Mouse (Mus musculus) hindbrain, embryonic 15.5 days (tissue): Measurements from ENCODE around the gene Chd1l. TPM values are rescaled to one million over a fixed set of nuclear protein-coding genes. Genes with fewer than 3 reads are reported as not detected.
A peak's percentile ranks its signal among the peaks of the same experiment; 100 is the strongest.

Experiments used
- ATAC-seq: fragments of 200-750 bp; cut with Nextera tagmentation; 2 replicates; pipeline ENCODE4 v1.8.0; 2017; ENCODE audit warnings: low read depth, moderate number of reproducible peaks, moderate TSS enrichment; ENCODE audit not compliant: low FRiP score
- H3K27ac ChIP-seq: fragments of 300-500 bp; sonication (generic); replicated peaks from 2 replicates; pipeline ENCODE4 v1.5.1; 2015; ENCODE audit warnings: mild to moderate bottlenecking, inconsistent platforms
- H3K27me3 ChIP-seq: fragments of 300-500 bp; sonication (generic); 2 replicates; pipeline ENCODE4 v1.6.1; 2015; ENCODE audit warnings: control low read depth, inconsistent platforms
- H3K36me3 ChIP-seq: fragments of 300-500 bp; sonication (generic); 2 replicates; pipeline ENCODE4 v1.6.1; 2015; ENCODE audit warnings: control low read depth, inconsistent platforms
- H3K4me1 ChIP-seq: fragments of 300-500 bp; sonication (generic); replicated peaks from 2 replicates; pipeline ENCODE4 v1.6.1; 2015; ENCODE audit warnings: control low read depth, inconsistent platforms
- H3K4me2 ChIP-seq: fragments of 300-500 bp; sonication (generic); 2 replicates; pipeline ENCODE4 v1.6.1; 2015; ENCODE audit warnings: moderate library complexity, mild to moderate bottlenecking, inconsistent platforms
- H3K4me3 ChIP-seq: fragments of 300-500 bp; sonication (generic); 2 replicates; pipeline ENCODE4 v1.5.1; 2015; ENCODE audit warnings: mild to moderate bottlenecking, inconsistent platforms
- H3K9ac ChIP-seq: fragments of 300-500 bp; sonication (generic); 2 replicates; pipeline ENCODE4 v1.6.1; 2015; ENCODE audit warnings: inconsistent platforms
- H3K9me3 ChIP-seq: fragments of 300-500 bp; sonication (generic); 2 replicates; pipeline ENCODE4 v1.6.1; 2016; ENCODE audit warnings: control low read depth, inconsistent platforms
- WGBS: fragments of 180-500 bp; shearing (Covaris S2); methylation state at CpG from one replicate; pipeline ENCODE4 v1.1.7; 2015; 5-methylcytosine and 5-hydroxymethylcytosine counted together
- polyA plus RNA-seq: library from polyadenylated mRNA; unstranded; fragments of >200 nt; fragmentation: Nextera tagmentation; extraction: Ambion mirVana; gene quantifications from 2 replicates; pipeline ENCODE4 v1.2.1, GENCODE M21; 2015

Gene Chd1l
- polyA plus RNA-seq, 1 experiment from 2014 or later: 6.3 TPM

DNA sequence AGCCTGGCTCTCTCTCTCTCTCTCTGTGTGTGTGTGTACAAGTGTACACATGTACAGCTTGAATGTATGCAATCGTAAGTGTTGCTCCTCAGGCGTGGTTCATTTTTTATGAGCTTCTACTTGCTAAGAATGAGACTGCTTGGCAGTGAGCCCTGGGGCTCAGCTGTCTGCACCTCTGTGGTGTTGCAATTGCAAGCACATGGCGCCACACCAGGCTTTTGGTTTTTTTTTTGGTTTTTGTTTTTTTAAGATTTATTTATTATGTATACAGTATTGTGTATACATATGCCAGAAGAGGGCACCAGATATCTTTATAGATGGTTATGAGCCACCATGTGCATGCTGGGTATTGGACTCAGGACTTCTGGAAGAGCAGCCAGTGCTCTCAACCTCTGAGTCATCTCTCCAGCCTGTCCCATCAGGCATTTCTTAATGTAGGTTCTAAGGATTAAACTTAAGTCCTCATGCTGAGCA, 24.3 kb upstream of the Chd1l start:
- no peaks in the 10 kb centered on the region for H3K27me3 ChIP-seq
- no peak overlapping the region for H3K4me2 ChIP-seq
- no peak overlapping the region for H3K27ac ChIP-seq
- 67% methylated on average over 3 of the region's 3 CpGs for WGBS
- H3K9me3 ChIP-seq: no peaks in the 10 kb centered on the region
- no peak overlapping the region for H3K4me3 ChIP-seq
- ATAC-seq: no peak
- no peaks in the 10 kb centered on the region for H3K4me1 ChIP-seq
- no peak overlapping the region for H3K9ac ChIP-seq
- no peaks in the 10 kb centered on the region for H3K36me3 ChIP-seq

DNA sequence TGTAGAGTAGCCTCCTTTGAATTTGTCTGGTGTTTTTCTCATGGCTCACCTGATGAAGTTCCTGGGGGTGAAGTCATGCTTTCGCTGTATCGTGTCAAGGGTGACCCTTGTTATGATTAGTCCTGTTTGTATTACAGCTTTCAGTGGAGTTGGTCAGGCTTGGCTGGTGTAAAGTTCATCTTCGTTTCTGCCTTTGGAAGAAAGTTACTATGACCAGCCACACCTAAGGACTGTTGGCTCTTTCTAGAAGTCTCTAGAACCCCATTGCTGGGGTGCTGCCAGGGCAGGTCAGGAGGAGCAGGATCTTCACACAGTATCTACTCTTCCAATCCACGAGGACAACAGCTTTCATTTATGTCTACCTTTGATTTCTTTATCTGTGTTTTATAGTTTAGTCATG, 23.5 kb upstream of the Chd1l start:
- no peak for ATAC-seq
- Histone ChIP-seq H3K4me2 (no peak overlapping the region), H3K4me3 (no peak overlapping the region), H3K9ac (no peak overlapping the region), H3K27ac (no peak overlapping the region), H3K4me1 (no peaks in the 10 kb centered on the region; the same call in 1 of the 2 replicates), H3K9me3 (no peaks in the 10 kb centered on the region), H3K36me3 (no peaks in the 10 kb centered on the region), H3K27me3 (no peaks in the 10 kb centered on the region)
- 88% methylated on average over 4 of the region's 4 CpGs for WGBS

DNA sequence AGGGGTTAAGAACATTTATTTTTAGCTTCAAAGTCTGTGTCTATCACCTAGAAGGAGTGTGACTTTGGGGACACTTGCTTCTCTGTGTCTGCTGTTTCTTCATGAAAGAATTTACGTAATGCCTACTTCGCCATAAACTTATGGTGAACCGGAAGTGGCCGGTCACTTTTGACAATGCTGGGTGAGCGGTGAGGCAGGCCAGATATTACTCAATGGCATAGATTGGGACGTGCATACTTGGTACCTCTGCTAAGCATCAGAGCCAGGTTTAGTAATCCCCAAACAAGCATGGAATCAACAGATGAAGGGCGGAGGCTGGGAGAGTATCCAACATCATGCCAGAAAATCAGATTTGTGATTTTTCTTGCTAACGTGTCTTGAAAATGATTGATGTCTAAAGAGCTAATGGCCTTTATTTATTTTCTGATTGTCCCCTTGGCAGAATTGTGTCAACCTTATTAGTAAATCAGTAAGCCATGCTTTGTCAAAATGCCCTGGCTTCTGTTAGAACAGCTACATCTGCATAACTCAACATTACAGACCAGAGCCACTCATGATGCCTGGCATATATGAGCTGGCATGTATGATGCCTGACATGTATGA, 21.4 kb upstream of the Chd1l start:
- whole genome bisulfite sequencing: 89% methylated on average over 8 of the region's 8 CpGs

DNA sequence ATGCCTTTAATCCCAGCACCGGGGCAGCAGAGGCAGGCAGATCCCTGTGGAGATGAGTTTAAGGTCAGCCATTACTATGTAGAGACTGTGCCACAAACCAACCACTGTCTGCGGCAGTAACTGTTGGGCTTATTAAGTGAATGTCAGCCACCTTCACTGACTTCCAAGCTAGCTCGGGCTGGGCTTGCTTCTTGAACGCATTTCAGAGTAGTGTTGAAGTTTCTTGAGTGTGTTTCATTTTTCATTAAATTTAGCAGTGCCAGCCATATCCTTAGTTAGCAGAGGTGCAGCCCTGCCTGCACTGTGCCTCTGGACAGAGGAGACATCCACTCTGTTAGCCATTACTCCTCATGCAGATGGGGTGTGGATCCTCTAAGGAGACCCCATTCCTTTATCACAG, 20.7 kb upstream of the Chd1l start:
- Histone ChIP-seq H3K4me1 (no peaks in the 10 kb centered on the region; the same call in 1 of the 2 replicates), H3K27ac (no peak overlapping the region), H3K4me2 (no peak overlapping the region), H3K9me3 (no peaks in the 10 kb centered on the region), H3K36me3 (no peaks in the 10 kb centered on the region), H3K4me3 (no peak overlapping the region), H3K9ac (no peak overlapping the region), H3K27me3 (no peaks in the 10 kb centered on the region)
- 96% methylated on average over 4 of the region's 4 CpGs for WGBS
- no peak for ATAC-seq

More for the DNA sequence above, 21.4 kb upstream of the Chd1l start:
- H3K27ac ChIP-seq: no peak overlapping the region
- no peaks in the 10 kb centered on the region; the same call in 1 of the 2 replicates for H3K4me1 ChIP-seq
- no peak overlapping the region for H3K9ac ChIP-seq
- H3K36me3 ChIP-seq: no peaks in the 10 kb centered on the region
- no peak for ATAC-seq
- H3K9me3 ChIP-seq: no peaks in the 10 kb centered on the region
- no peak overlapping the region for H3K4me2 ChIP-seq
- H3K4me3 ChIP-seq: no peak overlapping the region
- H3K27me3 ChIP-seq: no peaks in the 10 kb centered on the region

DNA sequence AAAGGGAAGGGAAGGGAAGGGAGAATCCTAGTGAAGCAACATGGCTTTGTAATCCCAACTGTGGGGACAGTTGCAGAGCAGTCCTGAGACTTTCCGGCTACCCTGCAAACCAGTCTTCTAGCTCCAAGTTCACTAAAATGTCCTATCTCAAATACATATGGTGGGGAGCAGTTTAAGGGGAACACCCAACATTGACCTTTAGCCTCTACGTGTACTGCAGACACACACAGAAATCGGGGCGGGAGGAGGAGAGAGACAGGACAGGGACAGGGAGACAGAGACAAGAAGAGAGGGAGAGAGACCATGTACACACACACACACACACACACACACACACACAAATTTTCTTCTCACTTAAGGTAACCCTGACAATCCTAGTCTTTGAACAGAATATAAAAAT, 19.9 kb upstream of the Chd1l start:
- no peaks in the 10 kb centered on the region for H3K36me3 ChIP-seq
- no peak overlapping the region for H3K27ac ChIP-seq
- 84% methylated on average over 4 of the region's 4 CpGs for WGBS
- H3K4me1 ChIP-seq: no peaks in the 10 kb centered on the region; the same call in 1 of the 2 replicates
- H3K9me3 ChIP-seq: no peaks in the 10 kb centered on the region
- no peak overlapping the region for H3K4me3 ChIP-seq
- ATAC-seq: no peak
- no peak overlapping the region for H3K4me2 ChIP-seq
- no peak overlapping the region for H3K9ac ChIP-seq
- H3K27me3 ChIP-seq: no peaks in the 10 kb centered on the region

DNA sequence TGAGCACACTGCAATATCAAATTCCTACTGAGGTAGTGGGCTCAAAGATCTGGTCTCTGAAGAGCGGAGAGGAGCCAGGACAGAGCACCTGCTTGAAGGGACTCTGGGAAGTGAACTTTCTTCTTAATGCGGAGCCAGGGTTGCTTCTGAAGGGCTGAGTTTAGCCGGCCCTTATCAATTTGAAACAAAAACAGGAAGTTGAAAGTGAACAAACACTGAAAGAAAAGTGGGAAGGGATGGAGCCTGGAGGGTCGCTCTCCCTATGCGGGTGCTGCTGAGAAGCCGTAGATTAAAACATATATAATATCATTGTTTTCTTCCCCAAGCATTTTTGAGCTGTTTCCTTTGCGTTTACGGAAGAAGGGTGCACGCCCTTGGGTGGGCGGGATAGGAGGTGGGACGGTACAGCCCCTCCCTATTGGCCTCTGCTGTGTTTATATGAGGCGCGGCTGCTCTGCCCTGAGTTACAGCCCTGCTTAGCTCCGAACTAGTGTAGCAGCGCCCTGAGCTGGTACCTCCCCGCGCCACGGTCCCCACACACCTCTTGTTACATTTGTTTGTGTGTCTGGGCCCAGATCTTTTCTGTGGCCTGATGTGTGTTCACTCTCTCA, 18.5 kb upstream of the Chd1l start, which contains the start of gene Fmo5:
Gene Fmo5, plus strand, starts transcription at position 414 of the 611 bp plus-strand sequence.
- no peaks in the 10 kb centered on the region for H3K9me3 ChIP-seq
- no peak within 1 kb of the TSS for H3K27ac ChIP-seq
- no peak for ATAC-seq
- H3K4me3 ChIP-seq: peak within 1 kb of the TSS; percentile 26
- H3K27me3 ChIP-seq: no peaks in the 10 kb centered on the region
- H3K4me1 ChIP-seq: no peaks in the 10 kb centered on the region; the same call in 1 of the 2 replicates
- 8% methylated on average over 18 of the region's 18 CpGs for whole genome bisulfite sequencing
- H3K4me2 ChIP-seq: peak within 1 kb of the TSS; percentile 52
- no peaks in the 10 kb centered on the region for H3K36me3 ChIP-seq
- 0 out of 2 replicates have a peak within 1 kb of the TSS, but pooled peaks have one; percentile 11 for H3K9ac ChIP-seq

DNA sequence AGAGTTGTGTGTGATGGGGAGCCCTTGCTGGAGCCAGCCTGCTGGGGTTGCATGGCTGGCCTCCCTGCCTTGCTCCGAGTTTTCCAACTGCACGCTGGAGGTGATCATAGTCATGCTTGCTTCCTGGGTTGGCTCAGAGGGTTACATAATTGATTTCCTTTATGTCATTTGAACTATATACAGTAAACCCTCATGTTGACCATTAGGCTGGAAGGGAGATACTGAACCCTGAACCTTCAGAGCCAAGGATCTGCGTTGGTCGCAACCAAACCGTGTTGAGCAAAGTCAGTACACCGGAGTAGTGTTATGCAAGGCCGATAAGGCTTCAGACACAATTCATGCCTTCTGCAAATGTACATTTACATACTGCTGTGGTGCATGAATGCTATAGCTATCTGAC, 17.9 kb upstream of the Chd1l start:
- 81% methylated on average over 7 of the region's 7 CpGs for WGBS
- no peak overlapping the region for H3K9ac ChIP-seq
- H3K4me3 ChIP-seq: no peak overlapping the region
- ATAC-seq: no peak
- no peaks in the 10 kb centered on the region for H3K9me3 ChIP-seq
- H3K4me2 ChIP-seq: no peak overlapping the region; the same call in 1 of the 2 replicates
- no peaks in the 10 kb centered on the region; the same call in 1 of the 2 replicates for H3K4me1 ChIP-seq
- H3K27me3 ChIP-seq: no peaks in the 10 kb centered on the region
- no peaks in the 10 kb centered on the region for H3K36me3 ChIP-seq
- no peak overlapping the region for H3K27ac ChIP-seq

DNA sequence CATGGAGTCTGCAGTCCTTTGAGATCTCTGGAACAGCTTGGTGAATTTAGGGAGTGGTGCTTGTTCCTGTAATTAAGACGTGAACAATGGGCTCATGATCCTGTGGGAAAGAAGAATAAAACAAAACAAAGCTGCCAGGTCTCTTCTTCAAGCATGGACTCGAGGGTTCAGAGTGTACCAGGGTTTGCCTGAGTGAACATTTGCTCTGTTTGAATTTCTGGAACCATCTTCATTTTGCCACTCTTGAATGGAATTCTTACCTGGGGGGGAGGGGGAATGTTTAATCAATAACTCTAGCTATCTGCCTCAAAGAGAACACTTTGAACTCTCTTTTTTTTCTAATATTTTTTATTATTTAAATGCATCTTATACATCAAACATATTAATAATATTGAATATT, 14.6 kb upstream of the Chd1l start:
- no peak overlapping the region for H3K9ac ChIP-seq
- H3K4me1 ChIP-seq: no peaks in the 10 kb centered on the region; the same call in 1 of the 2 replicates
- no peaks in the 10 kb centered on the region for H3K9me3 ChIP-seq
- H3K27me3 ChIP-seq: no peaks in the 10 kb centered on the region
- H3K27ac ChIP-seq: no peak overlapping the region
- WGBS: 47% methylated on average over 2 of the region's 2 CpGs
- no peak overlapping the region for H3K4me3 ChIP-seq
- no peak for ATAC-seq
- H3K36me3 ChIP-seq: no peaks in the 10 kb centered on the region
- H3K4me2 ChIP-seq: no peak overlapping the region

DNA sequence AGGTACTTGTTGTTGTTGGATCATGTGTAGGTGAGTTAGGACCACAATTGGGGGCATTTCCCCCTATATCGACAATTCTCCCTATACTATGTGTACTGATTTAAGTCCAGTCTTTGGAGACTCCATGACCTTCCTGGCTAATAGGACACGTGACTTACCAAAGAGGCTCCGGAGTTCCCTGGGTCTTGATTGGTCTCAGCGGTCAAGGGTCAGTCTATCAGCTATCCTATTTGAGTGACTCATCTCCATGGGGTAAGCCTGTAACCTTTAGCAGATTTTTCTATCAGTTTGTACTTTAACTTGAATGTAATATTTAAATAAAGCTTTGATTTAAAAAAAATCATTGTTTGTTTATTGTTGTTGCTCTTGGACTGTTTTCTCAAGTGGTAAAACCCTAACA, 10.7 kb upstream of the Chd1l start:
- Histone ChIP-seq H3K27me3 (no peaks in the 10 kb centered on the region), H3K36me3 (no peaks in the 10 kb centered on the region), H3K4me3 (no peak overlapping the region), H3K27ac (no peak overlapping the region), H3K4me1 (no peaks in the 10 kb centered on the region), H3K9me3 (no peaks in the 10 kb centered on the region), H3K4me2 (no peak overlapping the region), H3K9ac (no peak overlapping the region)
- 90% methylated on average over 4 of the region's 4 CpGs for WGBS
- no peak for ATAC-seq

DNA sequence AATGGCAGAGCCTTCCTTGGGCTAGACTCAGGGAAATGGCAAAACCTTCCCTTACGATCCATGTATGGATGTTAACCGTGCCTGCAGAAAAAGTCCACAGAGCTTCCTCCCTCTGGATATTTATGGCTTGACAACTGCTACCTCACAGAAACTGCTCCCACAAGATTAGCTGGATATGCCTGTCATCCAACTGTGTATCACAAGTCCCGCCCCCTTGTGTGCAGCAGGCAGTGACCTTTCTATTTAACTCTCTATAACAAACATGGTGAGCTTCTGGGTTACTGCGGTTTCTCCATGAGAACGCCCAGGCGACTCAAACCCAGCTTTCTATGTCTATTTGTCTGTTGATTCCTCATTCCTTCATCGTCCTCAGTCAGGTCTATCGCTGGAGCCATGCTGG, 7.9 kb upstream of the Chd1l start:
- no peak overlapping the region for H3K9ac ChIP-seq
- H3K9me3 ChIP-seq: no peaks in the 10 kb centered on the region
- H3K4me3 ChIP-seq: no peak overlapping the region
- H3K27ac ChIP-seq: no peak overlapping the region
- H3K27me3 ChIP-seq: no peaks in the 10 kb centered on the region
- no peaks in the 10 kb centered on the region for H3K4me1 ChIP-seq
- H3K36me3 ChIP-seq: no peaks in the 10 kb centered on the region
- H3K4me2 ChIP-seq: no peak overlapping the region
- WGBS: 88% methylated on average over 8 of the region's 8 CpGs
- ATAC-seq: no peak

DNA sequence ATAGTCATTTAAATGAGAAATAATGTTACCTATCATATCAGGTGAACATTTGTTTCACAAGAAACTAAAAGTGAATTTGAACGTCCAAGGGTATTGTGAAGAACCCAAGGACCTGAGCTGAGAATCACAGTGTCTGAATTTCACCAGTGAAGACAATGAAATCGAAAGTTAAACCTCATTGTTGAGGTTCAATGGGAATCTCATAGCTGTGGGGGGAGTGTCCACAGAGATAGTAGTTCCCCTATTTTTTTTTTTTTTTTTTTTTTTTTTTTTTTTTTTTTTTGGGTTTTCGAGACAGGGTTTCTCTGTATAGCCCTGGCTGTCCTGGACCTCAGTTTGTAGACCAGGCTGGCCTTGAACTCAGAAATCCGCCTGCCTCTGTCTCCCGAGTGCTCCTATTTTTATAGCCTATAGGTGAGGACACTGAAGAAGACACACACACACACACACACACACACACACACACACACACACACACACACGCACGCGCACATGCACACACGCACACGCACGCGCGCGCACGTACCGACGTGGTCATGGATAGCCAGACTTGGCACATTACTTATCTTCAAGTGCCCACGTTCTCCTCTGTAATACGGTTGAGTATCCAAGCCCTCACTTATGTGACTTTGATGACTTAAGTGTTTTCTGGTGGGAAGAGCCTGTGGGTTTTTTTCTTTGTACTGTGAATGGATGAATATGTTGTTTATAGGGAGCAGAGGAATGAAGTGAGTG, 7.3 kb upstream of the Chd1l start:
- Histone ChIP-seq H3K4me3 (no peak overlapping the region), H3K9ac (no peak overlapping the region), H3K9me3 (no peaks in the 10 kb centered on the region), H3K4me2 (no peak overlapping the region), H3K27me3 (no peaks in the 10 kb centered on the region), H3K4me1 (no peaks in the 10 kb centered on the region), H3K36me3 (no peaks in the 10 kb centered on the region), H3K27ac (no peak overlapping the region)
- no peak for ATAC-seq
- 95% methylated on average over 19 of the region's 19 CpGs for WGBS

DNA sequence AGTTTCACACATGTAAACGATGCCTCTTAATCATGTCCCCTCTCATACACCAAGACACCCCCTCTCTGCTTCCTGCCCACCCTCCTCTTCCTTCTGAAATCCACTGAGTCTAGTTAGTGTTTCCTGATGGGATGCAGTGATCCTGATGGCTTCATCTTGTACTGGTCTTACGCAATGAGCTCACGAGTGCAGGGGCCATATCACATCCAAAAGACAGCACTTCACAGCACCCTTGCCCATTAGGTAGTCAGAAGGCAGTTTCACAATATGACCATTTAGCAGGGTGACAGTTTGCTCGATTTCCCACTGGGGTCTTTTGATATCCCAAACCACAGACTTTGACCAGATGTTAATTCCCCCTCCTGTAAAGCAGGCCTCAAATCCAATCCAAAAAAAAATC, 5.9 kb upstream of the Chd1l start:
- H3K4me1 ChIP-seq: no peaks in the 10 kb centered on the region
- WGBS: 92% methylated on average over 4 of the region's 4 CpGs
- no peak overlapping the region for H3K4me2 ChIP-seq
- H3K27ac ChIP-seq: no peak overlapping the region
- no peak for ATAC-seq
- no peaks in the 10 kb centered on the region for H3K36me3 ChIP-seq
- no peaks in the 10 kb centered on the region for H3K27me3 ChIP-seq
- H3K9ac ChIP-seq: no peak overlapping the region
- no peak overlapping the region for H3K4me3 ChIP-seq
- H3K9me3 ChIP-seq: no peaks in the 10 kb centered on the region
